Mouse (Mus musculus): Measurements from ENCODE around the gene H1fx.
"Not testable (repeated sequence)": the region's sequence is repeated elsewhere in the genome, so short reads cannot be mapped to it uniquely, and the experiment has no call there.

H1fx gene

GRCm38 (mm10) chr6:87980374-87981029 lies 935 bp downstream of the H1fx start:
- peak; percentile 89 for DNase-seq

- DNase-seq = no peak
These were observed 1.7 kb downstream of the H1fx start for GRCm38 (mm10) chr6:87979728-87980127.

- no peak for DNase-seq
These were observed 11.4 kb downstream of the H1fx start for GRCm38 (mm10) chr6:87970041-87970440.

- DNase-seq = not testable (repeated sequence)
These were observed 19.0 kb downstream of the H1fx start for GRCm38 (mm10) chr6:87962457-87962856.

GRCm38 (mm10) chr6:87942179-87942578 lies 39.3 kb downstream of the H1fx start:
- no peak for DNase-seq

- DNase-seq = no peak
These were observed 42.5 kb downstream of the H1fx start for GRCm38 (mm10) chr6:87938941-87939340.

GRCm38 (mm10) chr6:87937178-87937788 lies 44.2 kb downstream of the H1fx start:
- DNase-seq = peak; percentile 59

GRCm38 (mm10) chr6:87935037-87935436 lies 46.4 kb downstream of the H1fx start:
- DNase-seq = no peak

Data from kidney, postnatal 10 days (tissue).